Mouse (Mus musculus) CD4-positive, CD25-positive, alpha-beta regulatory T cell, adult 4 months (primary cell): Measurements from ENCODE around the gene Fars2. TPM values are rescaled to one million over a fixed set of nuclear protein-coding genes. Genes with fewer than 3 reads are reported as not detected.
"Not testable (repeated sequence)": the region's sequence is repeated elsewhere in the genome, so short reads cannot be mapped to it uniquely, and the experiment has no call there.

Experiments used
- ATAC-seq: one replicate; pipeline ENCODE4 v1.8.0; 2017
- polyA plus RNA-seq, 2 experiments: library from polyadenylated mRNA; unstranded; fragments of 100-300 nt; shearing (Covaris generic); gene quantifications; one replicate each; pipeline ENCODE4 v1.2.1; 2017

Gene Fars2
- polyA plus RNA-seq, 2 experiments from 2014 or later = 37.6 to 44.7 TPM

DNA sequence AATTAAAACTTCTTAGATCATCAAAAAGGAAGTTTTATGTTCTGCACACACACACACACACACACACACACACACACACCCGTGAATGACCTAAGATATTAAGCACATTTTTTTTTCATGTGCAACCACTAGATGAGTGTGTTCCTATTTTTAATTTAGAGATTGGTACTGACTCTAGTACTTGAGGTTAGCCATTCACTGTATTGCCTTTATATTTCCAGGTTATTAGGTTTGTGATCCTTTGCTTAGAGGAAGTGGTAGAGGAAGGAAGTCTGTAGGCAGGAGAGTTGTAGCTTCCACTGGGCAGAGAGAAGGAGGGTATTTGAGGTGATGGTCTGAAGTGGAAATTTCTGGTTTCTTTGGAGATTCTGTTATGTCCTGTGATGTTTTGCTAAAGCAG, 28.4 kb downstream of the Fars2 start:
- peak; percentile 57 for ATAC-seq

DNA sequence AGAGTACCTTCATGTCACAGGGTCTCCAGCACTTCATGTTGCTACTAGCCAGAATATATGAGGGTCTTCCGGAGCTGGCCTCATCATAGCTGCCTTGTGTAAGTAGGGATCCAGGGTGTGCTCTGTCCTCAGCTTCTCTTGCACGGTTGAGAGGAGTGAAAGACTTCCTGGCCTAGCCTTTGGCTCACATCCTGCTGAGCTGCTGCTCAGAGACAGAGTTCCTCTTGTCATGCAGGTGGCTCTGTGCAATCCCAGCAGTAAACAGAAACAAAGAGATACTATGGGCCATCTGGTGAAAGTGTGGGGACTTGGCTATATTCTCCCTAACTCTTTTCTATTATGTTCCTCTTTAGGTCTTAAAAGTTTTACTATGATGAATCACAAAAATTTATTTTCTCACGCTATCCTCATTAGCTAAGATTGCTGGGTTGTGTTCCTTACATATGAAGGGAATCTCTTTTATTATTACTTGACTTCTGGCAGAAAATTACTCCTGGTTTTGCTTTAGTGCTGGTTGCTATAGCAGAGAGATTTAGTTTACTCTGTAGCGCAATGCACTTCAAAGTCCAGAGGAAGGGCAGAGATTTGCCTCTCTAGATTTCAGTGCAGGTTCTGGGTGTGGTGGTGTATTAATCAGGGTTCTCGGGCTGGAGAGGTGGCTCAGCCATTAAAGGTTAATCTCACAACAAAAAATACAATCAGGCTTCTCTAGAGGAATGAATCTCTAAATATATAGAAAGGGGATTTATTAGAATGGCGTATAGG, 32.1 kb downstream of the Fars2 start:
- ATAC-seq = no peak

DNA sequence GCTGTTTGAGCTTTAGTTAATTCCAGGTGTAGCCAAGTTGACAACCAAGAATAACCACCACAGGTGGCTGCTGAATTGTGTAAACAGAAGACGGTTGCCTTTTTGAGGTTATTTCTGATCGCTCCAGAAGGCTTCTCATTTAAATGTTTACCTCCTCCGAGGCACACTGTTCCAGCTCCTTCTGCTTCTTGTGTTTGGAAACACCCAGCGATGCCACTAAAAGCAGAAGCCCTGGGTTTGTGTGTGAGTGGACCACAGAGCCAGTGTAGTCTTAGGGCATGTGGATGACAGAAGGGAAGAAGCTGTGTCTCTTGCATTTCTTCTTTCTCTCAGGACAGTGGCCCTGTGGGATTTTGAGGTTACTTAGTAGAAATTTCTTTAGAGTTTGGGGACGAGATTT, 33.1 kb downstream of the Fars2 start:
- no peak for ATAC-seq

DNA sequence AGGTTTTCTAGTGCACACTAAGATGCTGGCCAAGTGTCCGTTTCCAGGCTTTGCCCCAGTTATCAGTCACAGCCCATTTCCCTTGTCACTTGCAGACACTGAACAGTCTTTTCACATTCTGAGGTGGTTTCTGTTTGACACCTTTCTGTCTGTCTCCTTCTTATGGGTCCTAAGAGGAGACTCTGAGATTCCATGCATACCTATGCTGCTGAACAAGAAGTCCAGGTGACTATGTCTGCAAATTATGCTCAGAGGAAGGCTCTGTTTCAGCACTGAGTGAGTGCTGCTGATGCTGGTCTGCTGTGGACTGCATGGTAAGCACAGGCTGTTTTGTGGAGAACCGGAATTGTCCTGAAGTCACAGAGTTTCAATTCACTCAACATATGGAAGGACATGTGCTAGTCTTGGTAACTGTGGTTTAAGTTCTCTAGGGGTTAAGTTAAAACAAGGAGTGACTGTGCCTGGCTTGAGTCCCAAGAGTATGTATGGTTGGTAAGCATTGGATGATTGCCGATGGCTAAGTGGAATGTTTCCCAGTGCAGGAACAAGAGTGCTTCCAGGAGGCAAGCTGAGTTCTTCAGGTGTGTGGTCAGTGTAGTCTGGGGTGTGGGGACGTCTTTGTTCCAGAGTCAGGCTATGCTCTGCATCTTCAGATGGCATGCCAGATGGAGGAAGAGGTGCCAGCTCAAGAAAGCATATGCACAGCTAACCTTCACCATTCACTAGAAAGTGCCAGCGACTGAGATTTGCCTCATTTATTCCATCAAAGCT, 35.7 kb downstream of the Fars2 start:
- ATAC-seq = no peak

DNA sequence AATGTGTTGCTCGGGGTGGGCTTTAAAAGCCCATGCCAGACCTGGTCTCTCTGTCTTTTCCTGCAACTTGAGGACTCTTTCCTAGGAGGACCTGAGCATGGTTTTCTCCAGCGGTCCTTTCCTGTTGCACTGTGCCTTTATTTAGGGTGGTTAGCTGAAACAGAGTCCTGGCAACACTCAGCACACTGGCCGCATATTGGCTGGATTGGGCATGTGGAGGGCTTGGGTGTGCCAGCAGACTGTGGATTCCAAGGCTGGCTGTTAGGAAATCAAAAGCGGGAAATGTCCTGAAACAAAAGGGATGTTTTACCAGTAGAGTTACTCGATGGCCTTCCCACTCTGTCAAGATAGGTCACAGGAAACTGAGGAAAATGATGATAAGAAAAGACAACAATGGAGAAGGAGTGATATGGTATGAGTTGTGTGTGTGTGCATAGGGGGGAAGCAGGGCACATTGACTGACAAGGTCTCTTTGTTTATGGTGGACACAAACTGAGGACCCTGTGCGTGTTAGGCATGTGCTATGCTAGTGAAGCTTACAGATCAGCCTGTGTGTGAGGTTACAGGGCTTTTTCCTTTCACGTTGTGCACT, 39.2 kb downstream of the Fars2 start:
- no peak for ATAC-seq

DNA sequence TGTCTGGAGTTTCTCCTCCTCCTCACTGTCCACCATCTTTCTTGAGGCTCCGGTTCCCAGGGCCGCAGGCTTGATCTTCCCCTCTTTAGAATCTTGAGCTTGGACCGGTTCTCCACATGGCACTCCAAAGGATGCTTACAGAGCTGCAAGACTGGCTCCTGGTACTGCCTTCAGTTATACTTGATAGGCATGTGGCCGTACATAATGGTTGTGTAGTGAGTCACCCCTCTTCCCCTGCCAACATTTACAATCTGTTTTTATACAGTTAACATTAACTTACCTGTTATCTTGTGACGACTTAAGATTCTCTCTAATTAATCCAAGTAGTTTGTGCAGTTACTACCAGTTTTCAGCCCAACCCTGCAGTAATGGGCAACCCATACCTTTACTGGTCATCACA, 46.2 kb downstream of the Fars2 start:
- no peak for ATAC-seq

DNA sequence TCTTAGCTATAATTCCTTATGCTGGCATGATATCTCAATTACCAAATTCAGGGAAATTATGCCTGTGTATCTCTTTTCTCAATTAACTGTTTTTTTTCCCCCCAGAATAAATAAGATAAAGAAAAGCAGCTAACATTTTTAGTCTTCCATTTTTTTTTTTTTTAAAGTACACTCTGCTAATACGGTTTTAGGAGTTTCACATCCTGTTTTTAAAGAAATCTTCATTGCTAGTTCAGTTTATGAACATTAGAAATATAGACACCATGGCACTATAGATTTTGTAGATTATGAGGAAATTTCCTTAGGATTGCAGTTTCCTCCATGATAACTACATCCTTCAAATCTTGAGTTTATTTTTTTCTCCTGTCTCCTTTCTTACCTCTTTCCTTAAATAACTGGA, 46.7 kb downstream of the Fars2 start:
- no peak for ATAC-seq

DNA sequence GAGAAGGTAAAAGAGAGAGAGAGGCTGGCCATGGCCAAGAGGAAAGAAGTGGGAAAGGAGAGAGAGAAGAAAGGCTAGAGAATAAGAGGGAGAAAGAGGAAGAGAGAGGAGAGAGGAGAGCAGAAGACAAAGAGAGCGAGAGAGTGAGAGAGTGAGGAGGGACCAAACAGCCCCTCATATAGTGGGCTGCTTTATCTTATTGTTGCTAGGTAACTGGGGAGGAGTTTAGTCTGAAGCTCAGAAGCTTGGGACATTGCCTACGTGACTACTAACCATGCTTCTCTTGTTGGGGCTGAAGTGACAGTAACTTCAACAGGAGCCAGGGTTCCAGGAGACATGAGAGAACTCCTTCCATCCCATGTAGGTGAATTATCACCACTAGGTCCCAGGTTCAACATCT, 55.8 kb downstream of the Fars2 start:
- not testable (repeated sequence) for ATAC-seq

DNA sequence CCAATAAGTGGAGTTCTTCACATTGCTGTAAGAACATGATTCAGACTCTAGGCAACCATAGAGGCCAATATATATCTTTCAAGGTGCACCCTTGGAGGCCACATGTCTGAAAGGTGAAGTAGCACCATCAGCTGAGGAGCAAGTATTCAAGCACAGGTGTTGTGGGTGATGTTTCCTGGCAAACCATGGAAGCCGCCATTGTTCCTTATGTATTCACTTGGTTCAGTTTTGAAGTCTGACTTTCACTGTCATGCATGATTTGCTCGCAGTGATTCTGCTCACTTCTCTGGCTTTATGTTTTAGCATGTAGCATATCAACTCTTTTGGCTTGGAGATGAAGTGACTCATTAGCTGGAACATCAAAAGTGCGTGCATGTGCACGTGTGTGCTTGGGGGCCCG, 56.9 kb downstream of the Fars2 start:
- ATAC-seq = no peak

DNA sequence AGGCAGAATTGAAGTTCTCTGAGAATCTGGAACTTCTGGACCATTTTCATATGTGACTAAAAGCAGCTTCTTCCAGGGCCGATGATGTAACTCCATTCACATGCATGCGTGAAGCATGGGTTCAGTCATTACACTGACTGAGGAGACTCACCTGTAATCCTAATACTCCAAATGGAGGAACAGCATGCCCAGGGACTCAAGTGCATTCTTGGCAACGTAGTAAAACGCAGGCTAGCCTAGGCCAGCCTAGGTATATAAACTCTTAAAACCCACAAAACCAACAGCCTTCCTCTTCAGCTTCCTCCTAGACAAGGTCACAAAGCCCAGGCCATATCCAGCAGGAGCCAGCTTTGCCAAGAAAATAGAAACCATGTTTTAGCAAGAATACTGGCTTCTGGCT, 57.6 kb downstream of the Fars2 start:
- no peak for ATAC-seq

DNA sequence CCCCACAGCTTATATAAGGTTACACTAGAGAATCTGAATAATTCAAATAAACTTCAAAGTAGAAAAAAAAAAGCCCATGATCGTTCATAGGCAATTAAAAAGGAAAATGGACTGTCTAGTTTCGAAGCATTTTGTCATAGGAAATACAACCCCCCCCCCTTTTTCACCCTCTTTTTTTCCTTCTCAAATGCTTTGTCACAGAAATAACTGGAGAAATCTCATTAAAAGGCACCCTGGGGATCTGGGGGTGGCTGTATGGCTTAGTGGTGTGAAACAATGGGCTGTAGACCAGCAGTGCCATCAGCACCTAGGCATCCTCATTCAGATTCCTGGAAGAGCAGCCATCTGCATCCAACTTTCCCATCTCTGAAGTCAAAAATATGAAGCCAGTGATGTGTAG, 64.0 kb downstream of the Fars2 start:
- ATAC-seq = no peak

DNA sequence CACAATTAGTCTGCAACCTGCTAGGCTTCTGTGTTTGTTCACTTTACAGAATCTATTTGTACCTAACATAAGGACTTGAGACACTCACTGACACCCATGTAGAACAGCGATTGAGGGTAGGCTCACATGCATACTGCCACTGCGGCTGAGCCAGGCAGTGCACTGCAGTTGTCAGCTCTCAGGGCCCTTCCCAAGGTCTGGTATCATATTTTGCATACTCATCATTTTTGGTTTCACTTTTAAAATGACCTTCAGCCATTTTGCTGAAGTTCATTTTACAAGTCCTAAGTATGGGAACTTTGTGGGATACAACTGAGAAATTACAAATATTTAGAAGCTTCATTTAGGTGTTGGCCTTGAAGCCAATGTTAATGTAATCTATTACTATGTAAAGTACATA, 73.4 kb downstream of the Fars2 start:
- no peak for ATAC-seq

DNA sequence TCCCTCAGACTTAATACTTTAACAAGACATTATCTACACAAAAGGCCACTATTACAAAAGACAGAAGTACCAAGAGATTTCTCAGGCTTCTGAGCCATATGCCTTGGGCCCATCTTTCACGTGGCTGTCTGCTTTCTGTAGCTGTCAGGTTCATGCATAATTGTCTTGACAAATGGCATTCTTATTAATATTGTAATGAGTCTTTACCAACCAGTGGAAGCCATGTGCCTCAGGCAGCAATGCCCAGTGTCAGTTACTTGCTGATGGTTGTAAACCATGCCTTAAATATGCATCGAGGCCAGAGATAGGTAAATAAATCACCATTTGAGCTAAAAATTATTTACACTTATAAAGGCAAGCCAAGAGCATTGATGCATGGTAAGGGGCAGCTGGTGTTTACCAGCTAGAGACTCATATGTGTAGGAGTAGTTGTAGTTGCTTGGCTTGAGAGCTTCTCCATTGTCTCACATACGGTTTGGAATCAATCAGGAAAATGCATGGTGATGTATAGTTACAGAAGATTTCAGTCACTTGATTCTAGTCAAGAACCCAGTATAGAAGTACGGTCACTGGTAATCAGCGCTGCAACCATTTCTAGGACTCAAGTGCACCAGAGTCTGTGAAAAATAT, 76.4 kb downstream of the Fars2 start:
- no peak for ATAC-seq

DNA sequence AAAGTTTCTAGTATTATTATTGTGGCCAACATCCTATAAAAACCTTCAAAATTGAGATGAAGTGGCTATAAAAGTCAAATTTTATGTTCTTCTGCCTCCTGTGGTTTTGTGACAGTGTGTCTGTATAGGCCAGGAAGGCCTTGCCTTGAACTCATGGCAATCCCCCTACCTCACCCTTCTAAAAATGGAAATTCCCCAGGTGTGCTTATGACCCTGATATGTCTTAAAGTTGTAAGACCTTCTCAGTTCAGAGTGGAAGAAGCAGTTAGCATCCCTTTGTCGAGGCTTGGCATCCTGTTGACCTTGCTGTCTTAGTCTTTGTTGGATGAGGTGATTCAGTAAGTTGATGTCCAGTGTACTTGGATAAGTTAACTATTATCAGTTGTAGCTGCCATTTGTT, 82.1 kb downstream of the Fars2 start:
- ATAC-seq = peak; percentile 63

DNA sequence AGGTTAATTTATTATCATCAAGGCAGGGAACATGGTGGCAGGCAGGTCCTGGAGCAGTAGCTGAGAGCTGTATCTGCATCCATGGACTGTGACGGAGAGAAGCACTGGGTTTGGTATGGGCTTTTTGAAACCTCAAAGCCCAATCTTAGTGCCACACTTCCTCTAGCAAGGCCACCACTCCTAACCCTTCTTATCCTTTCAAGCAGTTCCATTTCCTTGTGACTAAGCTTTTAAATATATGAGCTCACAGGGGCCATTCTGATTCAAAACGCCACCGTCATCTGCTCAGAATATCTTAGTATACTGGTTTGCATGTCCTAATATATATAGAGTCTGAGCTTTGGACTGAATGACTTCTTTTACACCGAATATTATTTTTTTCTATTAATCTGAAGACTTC, 83.2 kb downstream of the Fars2 start:
- ATAC-seq = no peak

DNA sequence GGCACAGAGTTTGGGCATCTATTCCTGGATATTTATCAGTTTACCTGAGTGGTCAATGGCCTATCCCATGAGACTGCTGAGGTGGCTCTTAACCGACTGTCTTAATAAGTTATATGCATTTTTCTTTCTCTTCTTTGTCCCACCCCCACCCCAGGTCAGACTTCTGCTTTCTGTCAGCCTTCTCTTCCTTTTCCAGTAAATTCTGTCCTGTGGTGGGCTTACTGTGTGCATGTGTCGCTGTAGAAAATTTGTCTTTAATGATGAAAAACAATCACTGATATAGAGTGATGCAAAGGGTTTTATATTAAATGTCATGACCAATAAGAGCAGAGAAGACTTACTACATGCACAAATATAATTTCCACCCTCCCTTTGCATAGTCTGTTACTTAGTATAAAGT, 85.3 kb downstream of the Fars2 start:
- no peak for ATAC-seq

DNA sequence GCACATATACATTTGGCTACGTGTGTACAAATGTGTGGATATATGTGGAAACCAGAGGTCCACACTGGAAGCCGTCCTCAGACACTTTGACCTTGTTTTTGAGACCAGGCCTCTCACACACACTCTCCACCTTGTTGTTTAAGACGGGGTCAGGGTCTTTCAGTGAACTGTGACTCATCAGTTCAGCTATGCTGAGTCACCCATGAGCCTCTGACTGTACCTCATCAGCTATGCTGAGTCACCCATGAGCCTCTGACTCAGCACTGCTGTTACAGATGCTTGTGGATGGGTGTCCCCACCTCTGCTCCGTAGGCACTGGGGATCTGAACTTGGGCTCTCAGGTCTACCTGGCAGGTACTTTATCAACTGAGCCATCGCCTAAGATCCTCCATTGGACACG, 85.8 kb downstream of the Fars2 start:
- ATAC-seq = no peak

DNA sequence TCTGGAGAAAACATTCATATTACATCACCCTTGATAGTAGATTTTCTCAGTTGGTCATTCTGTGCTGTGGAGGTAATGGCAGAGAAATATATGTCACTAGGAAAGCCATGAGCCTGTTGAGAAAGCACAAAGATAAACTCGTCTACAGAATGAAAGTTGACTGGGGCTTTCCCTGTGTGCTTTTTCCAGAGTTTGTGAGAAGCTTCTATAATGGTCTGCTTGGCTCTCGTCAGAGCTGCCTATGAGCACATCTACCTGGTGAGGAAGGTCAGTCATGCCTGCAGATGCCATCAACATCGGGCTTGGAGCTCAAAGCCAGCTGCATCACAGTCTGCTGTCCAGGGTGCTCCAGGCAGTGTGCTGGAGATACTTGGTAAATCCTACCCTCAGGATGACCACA, 87.1 kb downstream of the Fars2 start:
- peak; percentile 26 for ATAC-seq

DNA sequence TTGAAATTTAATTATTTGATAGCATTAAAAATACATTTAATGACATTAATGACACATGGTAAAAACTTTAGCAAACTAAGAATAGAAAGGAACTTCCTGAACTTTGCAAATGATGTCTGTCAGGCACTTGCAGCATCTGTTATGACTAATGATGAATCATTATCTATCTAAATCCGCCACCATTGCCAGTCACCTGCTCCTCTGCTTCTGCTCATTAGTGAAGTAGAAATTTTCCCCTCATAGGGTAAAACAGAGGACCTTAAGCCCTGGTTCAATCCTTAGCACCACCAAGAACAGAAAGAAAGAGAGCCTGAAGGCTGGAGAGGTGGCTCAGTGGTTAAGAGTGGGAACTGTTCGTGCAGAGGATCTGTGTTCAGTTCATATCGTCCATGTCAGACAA, 93.8 kb downstream of the Fars2 start:
- ATAC-seq = no peak

DNA sequence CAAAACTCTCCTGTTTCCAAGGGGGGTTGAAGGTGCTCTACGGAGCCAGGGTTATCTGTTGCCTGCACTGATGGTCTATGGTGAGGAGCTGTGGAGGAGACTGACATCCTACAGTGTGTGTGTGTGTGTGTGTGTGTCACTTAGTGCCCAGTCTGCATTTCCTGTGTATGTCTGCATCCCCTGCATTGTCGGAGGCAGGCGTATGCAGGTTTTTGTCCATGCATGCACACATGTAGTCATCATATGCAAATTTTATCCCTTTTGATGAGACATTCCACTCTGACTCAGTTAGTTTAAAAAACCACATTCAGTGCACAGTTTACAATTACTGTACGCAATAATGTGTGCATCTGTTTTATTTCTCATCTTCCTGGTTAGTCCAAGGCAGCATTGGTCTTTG, 96.8 kb downstream of the Fars2 start:
- ATAC-seq = peak; percentile 32

DNA sequence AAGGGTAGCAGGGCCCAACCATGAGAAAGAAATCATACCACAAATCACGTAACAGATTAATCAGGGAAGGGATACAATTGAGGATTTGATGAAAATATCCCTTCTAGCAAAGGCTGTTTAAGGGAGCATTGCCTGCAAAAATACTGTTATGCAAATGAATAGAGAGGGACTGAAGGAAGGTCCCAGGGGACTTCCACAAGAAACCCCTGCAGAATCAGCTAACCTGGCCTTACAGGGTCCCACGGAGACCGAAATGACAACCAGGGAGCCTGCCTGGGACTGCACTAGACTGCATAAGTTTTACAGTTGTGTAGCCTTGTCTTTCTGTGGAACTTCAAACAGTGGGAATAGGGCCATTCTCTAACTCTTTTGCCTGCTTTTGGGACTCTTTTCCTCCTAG, 98.8 kb downstream of the Fars2 start:
- ATAC-seq = peak; percentile 26

DNA sequence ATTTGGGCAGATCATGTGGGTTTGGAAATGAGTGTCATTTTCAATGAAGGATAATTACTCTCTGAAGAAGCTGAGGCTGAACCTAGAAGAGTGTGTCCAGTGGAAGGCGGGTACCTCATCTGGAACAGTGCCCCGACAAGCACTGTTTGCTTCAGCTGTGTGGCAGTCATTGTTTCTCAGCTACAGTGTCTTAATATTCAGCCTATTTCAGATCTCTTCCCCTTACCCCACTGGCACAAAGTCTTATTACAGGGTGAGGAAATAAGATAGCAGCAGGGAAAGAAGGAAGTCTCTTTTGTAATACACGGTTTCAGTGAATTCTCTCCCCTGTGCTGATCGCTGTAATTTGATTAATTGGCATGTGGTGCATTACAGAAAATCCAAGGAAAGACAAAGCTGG, 101.1 kb downstream of the Fars2 start:
- no peak for ATAC-seq

DNA sequence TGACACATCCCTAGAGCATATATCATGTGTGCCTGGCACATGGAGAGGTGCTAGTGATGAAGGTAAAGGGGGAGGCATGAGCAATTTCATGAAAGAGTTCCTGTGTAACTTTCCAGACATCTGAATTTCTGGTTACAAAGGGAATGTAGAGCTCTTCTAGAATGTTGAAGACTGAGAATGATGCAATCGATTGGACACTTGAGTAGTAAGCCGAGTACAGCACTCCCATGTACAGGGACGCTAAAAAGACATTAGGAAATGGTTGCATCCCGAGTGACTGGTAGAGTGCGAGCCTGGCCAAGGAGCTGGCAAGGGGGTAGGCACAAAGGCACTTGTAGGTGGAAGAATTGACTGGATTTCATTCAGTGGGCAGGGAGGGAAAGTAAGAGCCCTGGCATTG, 102.3 kb downstream of the Fars2 start:
- no peak for ATAC-seq

DNA sequence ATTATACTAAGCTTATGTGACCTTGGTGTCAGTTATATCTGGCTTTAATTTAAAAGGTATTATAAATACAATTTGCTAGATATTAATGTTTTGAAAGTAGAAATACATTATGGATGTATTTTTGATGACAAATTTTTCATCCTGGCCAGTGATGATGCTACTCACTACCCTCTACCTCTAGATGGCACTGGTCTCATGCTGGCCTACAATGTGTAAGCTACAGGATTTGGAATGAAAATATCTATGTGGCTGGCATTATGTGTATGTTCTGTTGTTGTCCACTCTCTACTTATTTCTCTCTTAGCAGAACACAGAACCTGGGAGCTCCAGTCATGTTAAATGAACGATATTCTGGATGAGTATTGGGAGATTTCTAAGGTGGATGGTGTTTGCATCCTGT, 104.7 kb downstream of the Fars2 start:
- no peak for ATAC-seq
